In genomic region chr4:129189542-129190519, GRCm38 (mm10) we compare ENCODE assay signal across 1 mouse cellular context.
TF ChIP-seq lines count a peak whose summit lies in the region.

TSS of gene S100pbp (minus strand) at chr4:129189727.
TSS of gene Yars (plus strand) at chr4:129189760.

TF ChIP-seq in CH12.LX, 34 proteins besides CTCF, POLR2A, EP300 and RAD21 (continued from another document):
- TF ChIP-seq KAT2A (IDR thresholded peaks at IDR 0.05; ENCODE audit: insufficient replicate concordance, low read length) (peak; percentile 84; the same call in 1 of the 2 replicates), POLR2AphosphoS2 (IDR thresholded peaks at IDR 0.05; ENCODE audit: low read depth, low read length) (no peak; the same call in 1 of the 2 replicates), TBP (conservative IDR thresholded peaks at IDR 0.05; ENCODE audit: low read depth, low read length) (0 out of 2 replicates have a peak, but pooled peaks have one; percentile 19), CHD2 (IDR thresholded peaks at IDR 0.05; ENCODE audit: low read length) (peak; percentile 84), CHD1 (IDR thresholded peaks at IDR 0.05; ENCODE audit: low read depth, low read length) (peak; percentile 78; the same call in 1 of the 2 replicates), MAFK (IDR thresholded peaks at IDR 0.05; ENCODE audit: insufficient replicate concordance, low read length) (no peak), USF2 (conservative IDR thresholded peaks at IDR 0.05; ENCODE audit: low read depth, low read length) (no peak), MAZ (IDR thresholded peaks at IDR 0.05; ENCODE audit: low read depth, low read length) (peak; percentile 90), MEF2A (IDR thresholded peaks at IDR 0.05; ENCODE audit: borderline replicate concordance, low read depth, low read length) (peak; percentile 64), BHLHE40 (IDR thresholded peaks at IDR 0.05; ENCODE audit: low read depth, low read length) (peak; percentile 80; the same call in 1 of the 2 replicates), ZC3H11A (IDR thresholded peaks at IDR 0.05; ENCODE audit: low read depth, low read length) (no peak), JUN (IDR thresholded peaks at IDR 0.05; ENCODE audit: insufficient read depth, low read depth, low read length) (no peak), JUND (conservative IDR thresholded peaks at IDR 0.05; ENCODE audit: low read depth, low read length) (no peak), E2F4 (IDR thresholded peaks at IDR 0.05; ENCODE audit: insufficient replicate concordance, low read depth, low read length) (peak; percentile 86; the same call in 1 of the 2 replicates), MXI1 (IDR thresholded peaks at IDR 0.05; ENCODE audit: low read depth, low read length) (peak; percentile 99), MYC (IDR thresholded peaks at IDR 0.05; ENCODE audit: low read depth, low read length) (peak; percentile 100), ETS1 (conservative IDR thresholded peaks at IDR 0.05; ENCODE audit: low read depth, low read length) (peak; percentile 55)
